Mouse (Mus musculus) adrenal gland, adult 18-20 months (tissue): ENCODE data around the gene Itga9. TPM values are rescaled to one million over a fixed set of nuclear protein-coding genes. Genes with fewer than 3 reads are reported as not detected.

Experiments
- DNase-seq, 2 experiments: peaks; one replicate each; pipeline ENCODE4 v3.0.0; 2021 to 2022; ENCODE audit warnings: low spot score in 2 of 2
- total RNA-seq, 2 experiments: library from RNA; stranded (reverse); gene quantifications; 1 replicate in 1 of 2; 2 replicates in 1 of 2; pipeline ENCODE4 v1.2.3; 2021

Itga9 gene
- total RNA-seq, 2 experiments from 2014 or later: 24.9 to 57.9 TPM

DNA sequence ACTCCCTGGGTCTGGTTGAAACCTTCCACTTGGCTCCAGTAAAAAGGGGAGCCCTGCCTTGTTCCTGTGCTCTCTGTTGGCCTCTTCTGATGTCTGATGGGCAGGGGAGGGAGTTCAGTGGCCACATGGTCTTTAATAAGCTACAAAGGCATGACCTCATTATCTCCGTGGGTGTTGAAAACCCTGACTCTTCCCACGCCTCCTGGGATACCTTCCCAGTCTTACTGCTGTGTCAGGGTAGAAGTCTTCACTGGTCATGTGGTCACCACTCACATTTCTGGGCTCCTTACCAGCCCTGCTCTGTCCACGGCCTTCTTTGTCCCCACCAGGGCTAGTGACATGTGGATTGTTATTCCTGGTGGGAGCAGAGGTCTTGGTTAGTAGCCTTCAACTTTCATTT is 331.0 kb downstream of the Itga9 start:
- DNase-seq: no peak

DNA sequence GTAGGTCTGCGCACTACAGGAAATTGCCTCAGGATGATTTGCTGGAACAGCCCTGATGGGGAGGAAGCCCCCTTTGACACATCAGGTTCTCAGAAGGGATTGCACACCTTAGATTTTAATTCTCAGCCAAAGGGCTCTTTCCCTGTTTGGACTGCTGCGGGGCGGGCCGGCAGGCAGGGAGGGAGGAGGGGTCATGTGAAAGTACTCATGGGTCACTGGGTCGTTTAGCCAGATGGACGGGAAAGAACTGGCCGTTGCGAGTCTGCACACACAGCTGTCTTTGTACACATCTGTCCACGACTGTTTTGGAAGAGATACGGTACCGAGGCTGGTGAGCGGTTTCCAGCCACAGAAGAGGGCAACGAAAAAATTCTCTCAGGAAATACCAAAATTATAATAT is 332.9 kb downstream of the Itga9 start:
- DNase-seq: no peak

GRCm38 (mm10) chr9:118939831-118940230 is 333.3 kb downstream of the Itga9 start:
- no peak for DNase-seq

DNA sequence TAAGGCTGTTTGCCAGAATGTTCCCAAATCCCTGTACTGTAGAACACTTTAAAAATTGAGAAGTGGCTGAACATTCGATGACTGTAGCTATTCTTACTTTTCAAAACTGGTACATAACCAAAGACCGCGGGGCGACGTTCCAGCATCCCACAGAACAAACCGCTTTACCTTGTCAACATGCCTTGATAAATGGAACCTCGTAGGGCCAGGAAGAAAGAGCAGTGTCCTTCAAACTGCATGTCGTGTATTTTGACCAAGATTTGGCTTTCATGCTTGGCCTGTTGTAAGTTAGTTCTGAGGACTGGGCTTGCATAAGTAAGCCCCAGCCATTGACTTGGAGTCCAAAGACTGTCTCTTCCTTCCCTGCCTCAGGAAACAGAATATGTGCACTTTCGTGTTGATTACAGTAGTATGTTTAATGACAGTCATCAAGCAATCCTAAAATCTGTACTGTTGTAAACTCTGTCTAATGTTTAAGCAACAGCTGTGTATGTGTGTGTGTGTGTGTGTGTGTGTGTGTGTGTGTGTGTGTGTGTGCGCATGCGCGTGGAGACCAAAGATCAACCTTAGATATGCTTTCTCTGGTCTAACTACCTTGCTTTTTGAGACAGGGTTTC is 334.2 kb downstream of the Itga9 start:
- DNase-seq: no peak

DNA sequence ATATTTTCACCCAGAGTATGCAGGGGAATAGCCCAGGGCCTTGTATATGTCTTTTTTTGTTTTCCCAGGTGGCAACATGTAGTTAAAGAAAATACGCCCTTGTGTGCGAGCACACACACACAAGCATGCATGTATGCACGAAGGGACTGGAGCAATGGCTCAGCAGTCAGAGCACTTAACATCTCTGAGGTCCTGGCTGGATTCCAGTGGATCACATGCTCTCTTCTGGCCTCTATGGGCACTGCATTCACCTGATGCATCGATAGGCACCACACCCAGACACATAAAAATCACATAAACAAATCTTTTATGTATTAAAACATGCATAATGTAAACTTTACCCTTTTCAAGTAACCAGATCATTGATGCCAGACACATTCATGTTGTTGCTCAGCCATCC is 335.5 kb downstream of the Itga9 start:
- DNase-seq: no peak

DNA sequence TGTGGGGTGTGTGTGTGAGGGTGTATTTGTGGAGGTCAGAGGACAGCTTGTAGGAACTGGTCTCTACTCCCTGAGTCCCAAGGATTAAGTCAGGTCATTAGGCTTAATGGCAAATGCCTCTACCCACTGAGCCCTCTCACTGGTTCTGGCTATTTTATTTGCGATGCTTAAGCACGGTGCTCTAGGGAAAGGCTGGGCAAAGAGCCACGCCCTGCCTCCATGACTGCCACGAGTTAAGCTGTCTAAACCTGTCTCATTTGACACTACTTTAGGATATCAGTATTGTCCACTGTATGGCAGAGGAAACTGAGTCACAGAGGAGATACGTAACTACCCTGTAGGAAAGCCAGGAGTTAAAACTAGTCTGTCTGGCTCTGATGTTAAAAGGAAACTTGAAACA is 337.5 kb downstream of the Itga9 start:
- DNase-seq: no peak

DNA sequence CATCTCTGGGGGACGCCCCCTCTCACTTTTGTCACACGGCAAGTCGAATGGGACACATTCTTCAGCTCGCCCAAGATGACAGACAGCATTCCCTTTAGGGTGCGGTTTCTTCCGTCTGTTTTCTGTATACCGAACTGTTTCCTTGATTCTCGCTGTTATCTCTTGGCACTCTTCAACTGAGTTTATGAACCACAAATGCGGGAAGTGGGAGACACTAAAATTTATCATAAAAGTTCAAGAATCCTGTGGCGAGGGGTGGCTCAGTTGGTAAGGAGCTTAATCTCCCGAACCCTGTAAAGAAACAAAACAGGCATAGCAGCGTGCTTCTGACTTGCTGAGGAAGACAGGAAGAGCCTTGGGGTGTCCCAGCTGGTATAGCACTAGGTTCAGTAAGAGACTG is 337.9 kb downstream of the Itga9 start:
- no peak for DNase-seq

DNA sequence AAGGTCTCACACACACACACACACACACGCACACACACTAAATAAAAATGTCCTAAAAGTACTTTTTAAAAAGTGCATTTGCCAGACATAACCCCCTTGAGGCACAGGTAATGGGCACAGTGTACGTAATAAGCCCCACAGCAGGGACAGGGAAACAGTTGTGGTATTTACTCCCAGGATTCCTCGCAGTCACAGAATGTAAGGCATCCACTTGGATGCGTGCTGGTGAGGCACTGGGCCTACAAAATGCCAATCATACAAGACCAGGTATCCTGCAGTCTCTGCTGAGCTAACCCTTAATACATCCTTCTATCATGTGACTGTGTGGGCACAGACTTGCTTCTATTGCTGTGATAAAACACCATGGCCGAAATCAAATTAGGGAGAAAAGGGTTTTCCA is 342.0 kb downstream of the Itga9 start:
- no peak for DNase-seq

DNA sequence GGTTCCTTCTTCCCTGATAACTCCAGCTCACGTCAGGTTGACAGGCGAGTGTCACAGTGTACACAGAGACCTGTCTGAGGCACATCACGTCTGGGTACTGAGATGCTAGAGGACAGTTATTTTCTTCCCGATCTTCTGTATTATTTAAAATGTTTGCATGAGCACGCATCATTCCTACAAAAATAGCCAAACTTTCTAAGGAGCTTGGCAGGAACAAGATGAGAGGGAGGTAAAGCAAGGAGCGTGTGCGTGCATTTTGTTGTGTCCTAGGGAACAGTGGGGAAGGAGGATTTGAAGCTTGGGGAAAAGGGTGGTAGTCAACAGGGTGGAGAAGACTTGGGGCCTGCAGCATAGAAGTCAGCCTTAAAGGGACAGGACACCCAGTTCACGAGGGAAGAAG is 342.6 kb downstream of the Itga9 start:
- no peak for DNase-seq

DNA sequence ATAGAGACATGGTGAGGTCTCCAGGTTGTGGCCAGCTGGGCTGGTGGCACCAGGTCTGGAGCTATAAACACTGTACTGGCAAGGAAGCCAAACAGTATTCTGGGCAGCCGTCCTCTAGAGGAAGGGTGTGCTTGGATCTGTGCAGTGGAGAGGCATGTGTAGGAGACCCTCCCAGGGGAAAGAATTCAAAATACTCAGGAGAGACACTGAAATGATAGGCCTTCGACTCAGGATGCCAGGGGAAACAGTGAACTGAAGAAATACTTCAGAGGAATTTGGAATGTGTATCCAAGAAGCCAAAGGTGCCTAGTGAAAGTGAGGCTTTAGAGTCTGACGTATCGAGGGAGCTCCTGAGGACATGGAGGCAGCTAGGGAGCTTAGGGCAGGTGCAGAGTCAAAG is 343.2 kb downstream of the Itga9 start:
- no peak for DNase-seq

- no peak for DNase-seq
These were observed 343.6 kb downstream of the Itga9 start for GRCm38 (mm10) chr9:118950061-118950460.

Other genes starting within 250 kb of the Itga9 start
- under 1 TPM; 0.38 to 0.56 TPM for gene Eomes, start 128.5 kb upstream of the Itga9 start, total RNA-seq
- 100 to 1,000 TPM; 102 to 126 TPM for gene Golga4, start 100.4 kb upstream of the Itga9 start, total RNA-seq